Mouse (Mus musculus) 3134 (cell line): ENCODE results near the gene Dnajc17.
A peak's percentile ranks its signal among the peaks of the same experiment; 100 is the strongest.

ENCODE experiments used
- DNase-seq: peaks from one replicate; pipeline ENCODE4 v3.0.0-alpha.2; 2011; ENCODE audit warnings: low spot score; ENCODE audit not compliant: insufficient read length; ENCODE audit errors: extremely low read depth

Gene Dnajc17

DNA sequence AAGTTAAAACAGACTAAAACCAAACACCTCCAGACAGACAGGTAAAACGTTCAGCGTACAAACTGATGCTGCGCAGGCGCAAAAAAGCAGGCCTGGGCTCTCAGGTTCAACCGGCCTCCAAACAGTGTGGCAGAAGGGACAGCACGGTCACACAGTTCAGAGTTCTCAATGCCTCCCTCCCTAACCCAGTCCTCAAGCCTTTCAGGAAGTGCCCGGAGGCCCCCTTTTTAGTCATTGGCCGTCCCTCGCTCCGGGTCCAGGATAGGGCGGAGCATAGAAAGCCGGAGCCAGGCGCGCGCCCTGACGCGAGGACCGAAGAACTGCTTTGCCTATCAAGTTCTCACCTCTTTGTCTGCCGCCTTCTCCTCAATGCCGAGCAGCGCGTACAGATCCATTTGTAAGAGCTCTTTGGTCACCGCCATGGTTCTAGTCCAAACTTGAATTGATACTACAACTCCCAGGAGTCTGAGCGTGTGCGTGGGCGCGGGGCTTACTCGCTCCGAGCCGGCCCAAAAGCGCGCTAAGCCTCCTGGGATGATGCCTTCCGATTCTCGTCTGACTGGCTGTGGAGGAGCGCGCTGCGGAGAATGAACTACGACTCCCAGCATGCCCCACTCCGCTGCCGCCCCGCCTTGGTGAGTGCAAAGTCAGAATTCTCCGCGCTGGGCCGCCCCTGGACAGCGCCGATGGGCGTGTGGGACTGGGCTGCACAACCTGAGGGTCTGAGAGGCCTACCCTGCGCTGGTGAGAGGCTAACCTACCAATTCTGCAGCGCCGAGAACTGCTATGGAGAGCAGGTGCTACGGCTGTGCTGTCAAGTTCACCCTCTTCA lies at the start of gene Dnajc17, which contains the start of gene Zfyve19:
Gene Dnajc17, minus strand, starts transcription at position 452 of the 832 bp plus-strand sequence.
Gene Zfyve19, plus strand, starts transcription at position 274 of the 832 bp plus-strand sequence.
- DNase-seq: peak; percentile 94

DNA sequence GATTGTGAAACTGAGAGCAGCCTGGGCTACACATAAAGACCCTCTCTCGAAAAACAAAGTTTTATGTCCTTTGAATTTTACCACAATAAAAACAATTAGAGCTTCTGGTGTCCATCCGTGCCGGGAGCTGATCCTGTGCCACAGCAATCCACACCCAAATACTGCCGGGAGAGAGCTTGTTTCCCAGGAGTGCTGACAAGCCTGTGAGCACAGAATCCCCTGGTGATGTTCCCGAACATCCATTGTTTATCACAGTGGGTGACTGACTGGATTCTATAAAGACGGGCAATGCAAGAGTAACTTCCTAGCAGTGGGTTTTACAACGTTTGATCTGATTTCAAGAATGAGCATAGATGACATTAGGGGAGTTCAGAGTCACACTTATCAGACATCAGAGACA lies 46.4 kb upstream of the Dnajc17 start:
- DNase-seq: no peak

DNA sequence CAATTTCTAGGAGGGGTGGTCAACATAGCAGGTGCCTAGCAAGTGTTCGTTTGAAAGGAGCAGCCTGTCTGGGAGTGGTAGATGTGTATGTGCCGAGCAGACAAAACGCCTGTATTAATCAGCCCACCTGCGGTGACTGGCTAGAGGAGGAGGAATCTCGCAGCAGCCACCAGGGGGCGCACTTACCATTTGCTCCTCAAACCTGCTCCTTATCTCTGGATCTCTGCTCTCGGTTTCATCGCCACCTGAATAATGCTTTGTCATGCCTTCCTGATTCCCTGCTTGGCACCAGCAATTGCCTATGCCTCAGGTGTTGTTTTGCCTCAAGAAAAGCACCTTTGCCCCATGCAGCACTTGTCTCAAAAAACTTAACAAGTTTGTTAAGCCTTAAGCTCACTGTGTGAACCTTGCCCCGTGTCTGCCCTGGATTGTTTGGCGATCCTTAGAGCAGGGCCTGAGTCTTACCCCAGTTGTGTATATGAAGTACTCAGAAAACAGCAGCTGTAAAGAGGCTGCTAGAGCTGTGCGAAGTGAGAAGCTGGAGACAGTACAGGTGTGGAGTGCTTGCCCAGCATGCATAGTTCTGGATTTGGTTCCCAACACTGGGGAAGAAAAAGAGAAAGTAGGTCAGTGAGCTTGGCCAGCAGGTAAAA lies 42.4 kb upstream of the Dnajc17 start:
- DNase-seq: peak; percentile 54

DNA sequence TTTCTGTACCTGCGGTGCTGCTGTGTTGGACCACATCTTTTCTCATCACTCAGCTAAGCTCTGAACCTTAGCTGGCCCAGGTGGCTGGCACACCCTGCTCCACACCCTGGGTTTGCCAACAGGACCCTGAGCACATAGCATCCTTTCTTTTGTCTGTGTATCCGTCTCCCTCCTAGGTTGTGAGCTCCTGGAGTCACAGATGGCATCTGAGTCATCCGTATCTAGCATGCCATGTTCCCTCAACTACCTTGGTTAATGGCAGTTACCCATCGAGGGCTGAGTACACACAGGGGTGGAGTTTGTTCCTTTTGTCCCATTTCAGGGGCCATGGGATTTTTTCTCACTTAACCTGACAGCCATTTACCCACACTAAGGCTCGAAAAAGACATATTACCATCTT lies 41.8 kb upstream of the Dnajc17 start:
- no peak for DNase-seq

GRCm38 (mm10) chr2:119249592-119250061 lies 41.0 kb upstream of the Dnajc17 start:
- no peak for DNase-seq

- no peak for DNase-seq
These were observed 39.3 kb upstream of the Dnajc17 start for GRCm38 (mm10) chr2:119247904-119248303.

GRCm38 (mm10) chr2:119245246-119245645 lies 36.7 kb upstream of the Dnajc17 start:
- DNase-seq: no peak

DNA sequence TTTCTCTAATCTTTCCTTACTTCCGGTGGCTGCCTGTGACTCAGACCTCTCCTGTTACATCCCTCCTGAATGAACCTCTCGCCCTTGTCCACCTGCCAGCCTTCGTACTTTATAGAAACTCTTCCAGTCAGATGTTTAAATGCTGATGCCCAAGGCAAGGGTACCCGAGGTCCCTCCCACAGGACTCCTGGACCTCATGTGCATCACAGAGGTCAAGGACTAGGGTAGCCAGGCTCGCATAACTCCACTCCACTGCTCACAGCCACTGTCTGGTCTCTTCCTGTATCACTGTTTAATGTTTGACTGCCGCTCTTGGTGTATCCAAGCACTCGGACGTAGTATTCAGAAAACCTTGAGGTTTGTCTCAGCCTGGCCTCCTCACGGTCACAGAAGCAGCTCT lies 34.0 kb upstream of the Dnajc17 start:
- DNase-seq: no peak

- DNase-seq: no peak
These were observed 32.2 kb upstream of the Dnajc17 start for GRCm38 (mm10) chr2:119240819-119241186.

DNA sequence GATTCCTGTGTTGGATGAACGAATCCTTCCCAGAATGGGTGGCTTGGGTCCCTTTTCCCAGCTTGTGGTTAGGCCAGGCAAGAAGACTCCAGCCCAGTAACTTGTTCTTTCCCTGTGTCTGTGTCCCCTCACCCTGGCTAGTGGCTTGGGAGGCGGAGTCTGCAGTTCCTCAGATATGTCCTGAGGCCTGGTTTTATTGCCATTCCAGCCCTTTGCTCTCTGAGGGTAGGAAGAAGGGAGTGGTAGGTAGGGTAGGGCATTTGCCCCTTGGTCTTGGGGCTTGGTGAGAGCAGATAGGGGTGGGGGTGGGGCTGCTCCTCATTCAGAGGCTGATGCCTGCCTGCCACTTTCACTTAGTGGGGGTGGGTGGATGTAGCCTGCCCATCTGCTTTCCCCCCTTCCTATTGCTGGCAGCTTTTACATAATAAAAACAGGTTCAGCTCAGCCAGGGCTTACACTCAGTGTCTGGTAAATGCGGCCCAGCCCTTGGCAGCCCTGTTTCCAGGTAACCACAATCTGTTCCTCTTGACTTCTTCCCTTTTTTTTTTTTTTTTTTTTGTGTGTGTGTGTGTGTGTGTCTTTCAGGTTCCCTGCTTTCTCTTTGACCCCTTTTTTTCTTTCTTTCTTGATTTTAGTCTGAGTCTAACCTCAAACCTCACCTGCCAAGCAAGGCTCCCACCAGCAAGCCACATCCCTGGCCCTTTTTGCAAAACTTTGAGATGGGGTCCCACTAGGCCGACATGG lies 31.7 kb upstream of the Dnajc17 start:
- no peak for DNase-seq

GRCm38 (mm10) chr2:119238671-119239070 lies 30.1 kb upstream of the Dnajc17 start:
- DNase-seq: no peak

DNA sequence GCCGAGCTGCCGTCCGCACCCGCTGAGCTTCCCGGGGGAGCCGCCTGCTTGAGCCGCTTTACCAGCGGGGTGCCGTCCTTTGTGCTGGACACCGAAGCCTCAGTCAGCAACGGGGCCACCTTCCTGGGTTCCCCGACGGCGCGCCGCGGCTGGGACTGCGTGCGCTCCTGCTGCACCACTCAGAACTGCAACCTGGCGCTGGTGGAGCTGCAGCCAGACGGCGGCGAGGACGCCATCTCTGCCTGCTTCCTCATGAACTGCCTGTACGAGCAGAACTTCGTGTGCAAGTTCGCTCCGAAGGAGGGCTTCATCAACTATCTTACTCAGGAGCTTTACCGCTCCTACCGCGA lies 29.3 kb upstream of the Dnajc17 start:
- peak; percentile 19 for DNase-seq

GRCm38 (mm10) chr2:119237210-119237870 lies 28.7 kb upstream of the Dnajc17 start, which contains the start of gene Spint1:
Spint1 (plus strand) TSS chr2:119237362.
- DNase-seq: no peak

DNA sequence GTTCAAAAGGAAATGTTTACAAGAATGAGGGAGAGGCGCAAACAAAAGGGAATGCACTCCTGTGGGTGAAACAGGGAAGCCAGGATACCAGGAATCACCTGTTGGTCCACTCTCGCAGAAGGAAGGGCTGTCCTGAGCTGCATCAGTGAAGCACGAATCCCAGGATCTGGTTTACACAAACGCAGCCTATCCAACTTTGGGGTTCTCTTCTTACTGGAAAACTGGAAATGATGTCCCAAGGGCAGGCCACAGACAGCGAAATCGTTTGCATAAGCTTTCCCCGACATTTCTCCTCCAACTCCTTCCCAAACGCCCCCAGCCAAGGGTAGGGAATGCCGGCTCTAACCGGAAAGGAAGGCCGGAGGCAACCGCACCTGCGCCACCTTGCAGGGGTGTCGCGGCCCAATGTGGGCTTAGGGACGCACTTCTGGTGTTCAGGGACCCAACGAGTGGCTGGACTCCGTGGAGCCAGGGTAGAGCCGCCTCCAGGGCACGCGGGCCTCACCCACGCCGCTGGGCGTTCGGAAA lies 28.2 kb upstream of the Dnajc17 start:
- DNase-seq: no peak

DNA sequence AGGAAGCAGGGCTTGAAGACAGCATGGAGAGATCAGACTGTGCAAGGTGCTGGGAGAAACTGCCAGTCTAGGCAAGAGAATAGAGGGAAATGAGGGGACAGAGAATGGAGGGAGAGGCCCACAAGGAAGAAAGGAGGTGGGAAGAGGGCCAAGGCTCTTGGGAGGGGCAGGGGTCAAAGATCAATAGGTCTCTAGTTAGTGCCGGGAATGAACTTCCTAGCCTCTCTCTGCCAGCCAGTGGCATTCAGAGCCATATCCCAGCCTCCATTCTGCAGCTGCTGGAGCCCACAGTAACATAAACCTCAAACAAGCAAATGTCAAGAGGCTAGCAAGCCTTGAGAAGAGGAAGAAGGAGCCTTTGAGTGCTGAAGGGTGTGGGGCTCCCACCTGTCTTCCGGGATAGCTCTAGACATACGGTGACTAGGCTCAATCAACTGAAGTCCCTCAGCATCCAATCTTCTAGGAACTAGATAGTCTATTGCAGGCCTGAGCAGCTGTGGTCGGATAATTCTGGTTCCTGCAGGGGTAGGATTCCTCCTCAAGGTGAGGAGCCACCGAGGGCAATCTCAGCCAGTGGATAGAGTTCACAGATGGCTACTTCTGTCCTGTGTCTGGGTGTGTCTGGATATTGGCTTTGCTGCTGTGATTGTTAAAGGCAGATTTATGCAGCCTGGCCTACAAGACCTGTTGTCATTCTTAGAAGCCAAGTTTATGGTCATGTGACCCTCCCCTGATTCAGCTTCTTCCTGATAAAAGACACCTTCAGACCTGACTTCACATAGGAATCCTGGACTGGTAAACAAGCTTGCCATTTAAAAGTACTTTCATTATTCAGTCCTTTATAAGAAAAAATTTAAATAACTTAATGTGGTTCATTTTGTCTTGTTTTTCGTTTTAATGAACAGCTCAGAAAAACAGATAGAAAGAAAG lies 21.4 kb upstream of the Dnajc17 start, which contains the start of gene Ppp1r14d:
Gene Ppp1r14d, minus strand, starts transcription at position 132 of the 930 bp plus-strand sequence.
- DNase-seq: no peak

GRCm38 (mm10) chr2:119209176-119209507 lies 547 bp upstream of the Dnajc17 start:
- no peak for DNase-seq

GRCm38 (mm10) chr2:119207961-119208343 lies 643 bp downstream of the Dnajc17 start:
- DNase-seq: no peak

DNA sequence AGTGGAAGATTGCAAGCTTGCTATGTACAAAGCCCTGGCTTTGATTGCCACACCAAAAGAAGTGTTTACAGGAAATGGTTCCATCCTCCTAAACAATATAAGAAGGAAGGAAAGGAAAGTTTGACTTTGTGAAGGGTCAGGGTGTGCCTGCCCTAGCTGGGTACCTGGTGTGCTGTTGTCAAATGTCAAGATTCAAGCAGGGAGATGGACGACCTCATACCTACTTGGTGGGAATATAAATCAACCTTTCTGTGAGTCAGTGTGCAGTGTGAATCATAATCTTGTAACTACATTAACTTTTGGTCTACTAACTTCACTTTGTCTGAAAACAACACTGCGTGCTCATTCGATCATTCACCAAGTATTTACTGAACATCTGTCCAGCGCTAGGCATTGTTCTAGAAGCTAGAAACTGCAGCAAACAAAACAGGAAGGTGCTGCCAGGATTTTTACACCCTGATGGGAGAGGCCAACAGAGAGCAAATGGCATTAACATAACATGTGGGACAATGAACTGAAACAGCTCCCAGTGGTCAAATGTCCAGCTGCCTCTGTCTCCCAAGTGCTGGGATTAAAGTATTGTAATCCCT lies 4.6 kb downstream of the Dnajc17 start:
- no peak for DNase-seq

DNA sequence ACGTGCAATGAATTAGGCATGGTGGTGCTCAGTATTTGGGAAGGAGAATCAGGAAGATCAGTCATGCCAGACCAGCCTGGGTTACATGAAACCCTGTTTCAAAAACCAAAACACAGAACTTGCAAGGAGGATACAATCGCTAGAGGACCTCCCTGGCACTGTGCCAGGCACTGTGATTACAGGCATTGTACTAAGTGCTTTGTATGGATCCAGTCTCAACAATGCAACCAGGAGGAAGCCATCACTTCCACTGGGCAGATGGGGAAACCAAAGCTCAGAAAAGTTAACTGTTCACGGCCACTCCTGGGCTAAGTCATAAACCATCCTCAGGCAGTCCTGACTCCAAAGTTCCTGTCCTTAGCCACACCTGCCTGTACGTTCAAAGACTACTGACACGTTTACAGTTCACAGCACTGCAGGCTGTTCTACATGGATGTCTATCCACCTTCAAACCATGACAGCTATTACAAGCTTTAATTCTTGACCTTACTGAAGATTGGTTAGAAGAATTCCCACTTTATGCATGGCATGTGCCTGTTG lies 5.6 kb downstream of the Dnajc17 start:
- DNase-seq: no peak
